Mouse (Mus musculus): Measurements from ENCODE around the gene Rph3al.

Gene Rph3al

GRCm38 (mm10) chr11:75813085-75813484 lies 125.1 kb downstream of the Rph3al start:
- DNase-seq (ENCODE audit: low spot score in 2 of 2), result no peak

DNA sequence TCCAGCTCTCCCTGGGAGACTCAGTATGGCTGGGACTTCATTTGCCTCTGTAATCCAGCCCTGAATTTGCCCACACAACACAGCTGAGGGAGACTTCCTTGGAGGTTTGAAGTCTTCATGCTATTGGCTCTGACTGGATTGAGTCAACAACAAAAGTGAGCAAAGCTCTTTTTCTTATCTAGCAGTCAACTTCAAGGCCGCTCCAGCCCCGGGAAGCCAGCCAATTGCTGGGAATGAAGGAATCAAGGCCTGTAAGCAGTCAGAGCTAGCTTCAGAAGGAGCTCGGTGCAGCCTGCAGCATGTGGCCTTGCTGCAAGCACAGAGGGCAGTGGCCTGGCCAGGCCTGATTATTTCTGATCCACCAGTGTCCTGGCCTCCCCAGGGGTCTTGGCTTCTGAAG lies 126.3 kb downstream of the Rph3al start:
- DNase-seq (ENCODE audit: low spot score in 2 of 2), result peak; percentile 15 to 30

DNA sequence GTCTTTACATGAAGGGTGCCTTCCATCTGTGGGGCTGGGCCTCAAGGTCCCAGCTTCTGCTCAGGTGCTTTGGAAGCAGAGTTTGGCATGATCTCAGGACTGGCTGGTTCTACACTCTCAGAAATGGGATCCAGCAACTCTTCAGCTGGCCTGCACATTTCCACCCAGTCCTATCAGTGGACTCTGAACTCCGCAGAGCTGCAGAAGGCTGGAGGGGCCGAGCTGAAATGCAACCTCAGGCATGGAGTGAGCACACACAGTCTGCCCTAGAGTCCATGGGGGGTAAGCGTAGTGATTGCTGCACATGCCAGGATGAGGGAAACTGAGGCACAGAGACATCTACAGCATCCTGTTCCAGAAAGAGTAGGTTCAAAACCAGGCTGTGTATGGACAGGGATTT lies 127.7 kb downstream of the Rph3al start:
- no peak for DNase-seq (ENCODE audit: low spot score in 2 of 2)

DNA sequence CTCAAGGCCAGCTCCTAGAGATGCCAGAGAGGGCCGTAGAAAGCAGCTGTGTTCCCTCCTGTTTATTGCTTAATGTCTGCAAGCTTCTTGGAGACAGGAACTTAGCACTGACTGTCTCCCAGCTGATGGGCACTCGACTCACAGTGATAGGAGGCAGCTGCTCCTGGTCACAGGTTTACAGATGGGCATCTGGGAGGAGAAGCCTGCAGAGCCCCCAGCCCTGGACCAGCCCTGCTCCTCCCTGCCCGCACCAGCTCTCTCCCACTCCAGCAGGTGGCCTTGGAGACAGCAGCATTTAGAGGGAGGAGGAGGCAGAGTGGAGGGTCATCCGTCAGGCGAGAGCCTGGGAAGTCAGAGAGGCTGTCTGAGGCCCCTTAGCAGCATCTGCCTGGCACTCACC lies 130.7 kb downstream of the Rph3al start:
- DNase-seq (ENCODE audit: low spot score in 2 of 2), result no peak

- no peak for DNase-seq (ENCODE audit: low spot score in 2 of 2)
These were observed 136.3 kb downstream of the Rph3al start for GRCm38 (mm10) chr11:75801771-75802550.

- DNase-seq (ENCODE audit: low spot score in 2 of 2), result no peak
These were observed 136.9 kb downstream of the Rph3al start for GRCm38 (mm10) chr11:75801369-75801768.

GRCm38 (mm10) chr11:75796536-75797246 lies 141.5 kb downstream of the Rph3al start:
- DNase-seq (ENCODE audit: low spot score in 2 of 2), result no peak

GRCm38 (mm10) chr11:75796029-75796445 lies 142.2 kb downstream of the Rph3al start, which contains the start of gene Doc2b:
Gene Doc2b (minus strand): TSS chr11:75796049.
- peak; percentile 37 to 43 for DNase-seq (ENCODE audit: low spot score in 2 of 2)

DNA sequence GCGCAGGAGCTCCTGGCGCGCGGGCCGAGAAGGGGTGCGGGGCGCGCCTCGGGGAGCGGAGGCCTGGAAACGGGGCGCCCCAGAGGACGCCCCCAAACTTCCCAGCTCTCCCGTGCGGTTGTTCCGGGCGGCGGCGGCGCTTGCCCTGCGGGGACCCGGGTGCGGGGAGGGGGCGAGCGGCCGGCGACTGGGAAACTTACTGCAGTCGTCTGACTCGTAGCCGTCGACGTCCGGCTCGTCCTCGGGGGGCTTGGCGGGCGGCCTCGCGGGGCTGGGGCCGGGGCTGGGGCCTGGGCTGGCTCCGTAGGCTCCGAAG lies 142.9 kb downstream of the Rph3al start:
- no peak for DNase-seq (ENCODE audit: low spot score in 2 of 2)

DNA sequence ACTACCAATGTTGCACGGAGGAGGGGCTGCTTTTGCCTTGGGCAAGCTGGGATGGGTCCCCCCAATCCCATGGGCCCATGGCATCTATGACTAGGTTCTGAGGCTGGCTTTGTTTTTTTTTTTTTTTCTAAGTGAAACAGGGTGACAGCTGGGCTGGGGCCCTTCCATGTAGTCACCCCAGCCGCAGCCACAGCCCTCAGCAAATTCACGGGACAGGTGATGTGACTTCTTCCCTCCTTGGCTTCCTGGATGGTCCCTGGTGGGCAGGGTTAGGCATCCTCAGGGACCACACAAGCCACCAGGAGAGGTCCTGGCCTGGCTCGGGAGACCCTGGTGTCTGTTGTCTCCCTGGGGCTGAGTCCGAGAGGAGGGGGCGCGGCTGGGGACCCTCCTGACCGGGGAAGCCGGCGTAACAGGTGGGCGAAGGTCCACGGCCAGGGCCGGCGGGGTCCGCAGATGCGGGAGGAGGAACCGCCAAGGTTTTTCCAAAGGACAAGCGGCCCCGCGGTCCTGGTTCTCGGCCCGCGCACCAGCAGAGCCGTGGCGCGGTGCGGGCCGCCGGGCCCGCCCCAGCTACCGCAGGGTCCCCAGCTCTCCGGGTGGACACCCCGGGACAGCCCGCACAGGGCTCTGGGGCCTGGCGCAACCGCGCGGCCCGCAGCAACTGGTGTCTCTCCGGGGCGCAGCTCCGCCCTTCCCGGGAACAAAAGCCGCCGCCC lies 143.5 kb downstream of the Rph3al start:
- DNase-seq (ENCODE audit: low spot score in 2 of 2), result no peak

GRCm38 (mm10) chr11:75793351-75793750 lies 144.9 kb downstream of the Rph3al start:
- no peak for DNase-seq (ENCODE audit: low spot score in 2 of 2)

GRCm38 (mm10) chr11:75792535-75792934 lies 145.7 kb downstream of the Rph3al start:
- DNase-seq (ENCODE audit: low spot score in 2 of 2), result no peak

GRCm38 (mm10) chr11:75785897-75786296 lies 152.3 kb downstream of the Rph3al start:
- DNase-seq (ENCODE audit: low spot score in 2 of 2), result no peak

DNA sequence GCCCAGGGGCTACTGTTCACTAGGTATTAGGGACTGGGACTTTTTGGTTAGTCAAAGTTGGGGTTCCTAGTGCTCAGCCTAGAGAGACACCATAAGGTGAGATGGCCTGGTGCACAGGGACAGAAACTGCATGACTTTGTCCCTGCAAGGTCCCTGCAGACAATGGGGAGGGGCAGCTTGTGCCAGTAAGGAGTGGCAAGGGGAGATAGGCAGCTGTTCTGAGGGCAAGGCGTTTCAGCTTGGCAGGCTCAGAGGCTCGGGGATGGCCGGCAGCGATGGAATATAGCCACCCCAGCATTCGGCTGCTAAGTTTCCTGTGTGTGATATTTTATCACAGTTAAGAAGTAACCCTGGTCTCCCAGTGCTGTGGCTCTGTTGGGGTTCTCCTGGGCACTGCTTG lies 154.4 kb downstream of the Rph3al start:
- DNase-seq (ENCODE audit: low spot score in 2 of 2), result no peak

DNA sequence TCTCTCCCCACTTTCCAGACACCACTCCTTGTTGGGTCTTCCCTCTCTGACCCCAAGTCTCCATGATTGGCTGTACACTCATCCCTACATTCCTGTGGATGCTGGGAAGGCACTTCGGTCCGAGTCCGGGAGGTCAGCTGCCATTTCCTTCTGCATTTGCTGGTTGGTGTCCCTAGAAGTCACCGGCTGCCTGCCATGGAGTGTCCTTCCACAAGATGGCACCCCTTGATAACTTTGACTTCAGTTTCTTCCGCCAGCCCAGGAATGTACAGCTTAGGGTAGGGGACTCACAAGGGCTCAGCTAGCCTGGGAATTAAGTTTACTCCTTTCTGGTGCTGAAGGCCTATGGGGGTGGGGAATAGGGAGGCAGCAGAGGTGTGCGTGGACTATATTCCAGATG lies 156.3 kb downstream of the Rph3al start:
- DNase-seq (ENCODE audit: low spot score in 2 of 2), result peak; percentile 48 to 62

All from frontal cortex, postnatal 25 days (tissue).